Mouse (Mus musculus) forebrain, postnatal 0 days (tissue): Measurements from ENCODE around the gene Zfp85. TPM values are rescaled to one million over a fixed set of nuclear protein-coding genes. Genes with fewer than 3 reads are reported as not detected.
A peak's percentile ranks its signal among the peaks of the same experiment; 100 is the strongest.
"Not testable (repeated sequence)": the region's sequence is repeated elsewhere in the genome, so short reads cannot be mapped to it uniquely, and the experiment has no call there.

ENCODE experiments used
- ATAC-seq: fragments of 200-750 bp; cut with Nextera tagmentation; 2 replicates; pipeline ENCODE4 v1.8.0; 2017; ENCODE audit warnings: mild to moderate bottlenecking, moderate library complexity
- DNase-seq: peaks from one replicate; pipeline ENCODE4 v3.0.0-alpha.2; 2015
- H3K27ac ChIP-seq: fragments of 300-500 bp; sonication (generic); 2 replicates; pipeline ENCODE4 v1.5.1; 2014; ENCODE audit warnings: low read depth, mild to moderate bottlenecking, antibody characterized with exemption, low read length, moderate library complexity, mixed read lengths
- H3K27me3 ChIP-seq: fragments of 300-500 bp; sonication (generic); 2 replicates; pipeline ENCODE4 v1.6.1; 2014; ENCODE audit warnings: mild to moderate bottlenecking, low read length, mixed read lengths; ENCODE audit not compliant: insufficient read depth
- H3K36me3 ChIP-seq: fragments of 300-500 bp; sonication (generic); 2 replicates; pipeline ENCODE4 v1.6.1; 2014; ENCODE audit warnings: mild to moderate bottlenecking, moderate library complexity; ENCODE audit not compliant: insufficient read depth
- H3K4me1 ChIP-seq: fragments of 300-500 bp; sonication (generic); 2 replicates; pipeline ENCODE4 v1.6.1; 2014; ENCODE audit warnings: antibody characterized with exemption; ENCODE audit not compliant: insufficient read depth
- H3K4me2 ChIP-seq: fragments of 300-500 bp; sonication (generic); 2 replicates; pipeline ENCODE4 v1.6.1; 2014; ENCODE audit warnings: low read depth, mild to moderate bottlenecking, moderate library complexity
- H3K4me3 ChIP-seq: fragments of 300-500 bp; sonication (generic); 2 replicates; pipeline ENCODE4 v1.5.1; 2014; ENCODE audit warnings: low read depth, low read length, mixed read lengths
- H3K9ac ChIP-seq: fragments of 300-500 bp; sonication (generic); 2 replicates; pipeline ENCODE4 v1.6.1; 2014; ENCODE audit warnings: mild to moderate bottlenecking
- H3K9me3 ChIP-seq: fragments of 300-500 bp; sonication (generic); 2 replicates; pipeline ENCODE4 v1.6.1; 2016; ENCODE audit warnings: low read length
- CTCF ChIP-seq: sonication (generic); IDR thresholded peaks from 2 replicates; pipeline ENCODE4 v1.5.1; 2016; ENCODE audit warnings: antibody characterized with exemption, control low read depth, low read depth
- WGBS: fragments of 180-500 bp; shearing (Covaris S2); extraction: QIAGEN DNeasy Blood & Tissue Kit; methylation state at CpG from one replicate; pipeline ENCODE4 v1.1.7; 2014; 5-methylcytosine and 5-hydroxymethylcytosine counted together
- polyA plus RNA-seq: library from polyadenylated mRNA; unstranded; fragments of >200 nt; fragmentation: Nextera tagmentation; extraction: Ambion mirVana; gene quantifications from 2 replicates; pipeline ENCODE4 v1.2.1, GENCODE M21; 2015
- total RNA-seq: library from RNA; depleted of rRNA; stranded (reverse); fragments of >200 nt; gene quantifications from 2 replicates; pipeline ENCODE4 v1.2.3, GENCODE M21; 2014

Gene Zfp85
- total and polyA plus RNA-seq, 2 experiments from 2014 or later, result 3.8 to 11.5 TPM

DNA sequence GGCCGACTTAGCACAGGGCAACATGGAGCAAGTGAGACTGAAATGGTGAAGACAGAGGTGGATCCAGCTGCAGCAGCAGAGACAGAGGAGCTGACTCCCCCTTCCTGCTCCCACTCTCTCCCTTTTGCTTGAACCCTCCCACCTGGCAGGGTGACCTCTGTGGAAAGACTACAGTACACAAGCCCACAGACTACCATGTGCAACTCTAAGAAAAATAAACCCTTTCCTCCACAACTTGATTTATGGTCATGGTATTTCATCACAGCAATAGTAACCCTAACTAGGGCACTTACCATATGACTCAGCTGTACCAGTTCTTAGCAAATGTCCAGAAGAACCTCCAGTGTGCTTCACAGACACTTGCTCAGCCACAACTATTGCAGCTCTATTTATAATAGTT is 4.9 kb upstream of the Zfp85 start:
- Histone ChIP-seq H3K27me3 (no peaks in the 10 kb centered on the region), H3K9me3 (no peaks in the 10 kb centered on the region), H3K27ac (no peak overlapping the region), H3K4me2 (no peak overlapping the region), H3K4me1 (no peaks in the 10 kb centered on the region), H3K36me3 (no peaks in the 10 kb centered on the region), H3K4me3 (no peak overlapping the region), H3K9ac (no peak overlapping the region)
- DNase-seq, result no peak
- no peak for ATAC-seq
- WGBS, result 81% methylated on average over 1 of the region's 1 CpGs
- no peak for TF ChIP-seq CTCF

DNA sequence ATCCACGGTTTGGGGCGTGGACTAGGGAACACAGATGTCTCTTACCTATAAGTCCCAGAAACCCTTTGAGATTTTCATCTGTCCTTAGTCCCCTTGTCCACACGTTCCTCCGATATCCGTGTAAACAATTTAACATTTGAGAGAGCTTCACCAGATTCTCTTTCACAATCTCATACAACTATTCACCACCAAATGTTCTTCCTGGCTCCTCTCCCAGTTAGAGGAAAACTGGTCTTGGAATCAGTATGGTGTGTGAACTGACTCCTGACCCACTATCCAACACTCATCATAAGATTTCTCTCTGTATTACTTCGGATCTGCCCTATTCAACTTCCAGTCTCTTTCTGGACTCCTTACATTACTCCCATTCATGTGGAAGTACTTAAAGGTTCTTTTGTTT is 733 bp upstream of the Zfp85 start:
- WGBS, result 66% methylated on average over 6 of the region's 6 CpGs
- Histone ChIP-seq H3K27ac (no peak overlapping the region), H3K9me3 (no peaks in the 10 kb centered on the region), H3K27me3 (no peaks in the 10 kb centered on the region), H3K4me1 (peaks cover 3% of the 10 kb centered on the region; the same call in 1 of the 2 replicates), H3K36me3 (peaks cover 6% of the 10 kb centered on the region; the same call in 1 of the 2 replicates), H3K4me2 (peak overlapping the region; percentile 59), H3K4me3 (0 out of 2 replicates have a peak overlapping the region, but pooled peaks have one; percentile 78), H3K9ac (no peak overlapping the region)
- DNase-seq, result peak; percentile 0
- no peak for ATAC-seq
- no peak for TF ChIP-seq CTCF

DNA sequence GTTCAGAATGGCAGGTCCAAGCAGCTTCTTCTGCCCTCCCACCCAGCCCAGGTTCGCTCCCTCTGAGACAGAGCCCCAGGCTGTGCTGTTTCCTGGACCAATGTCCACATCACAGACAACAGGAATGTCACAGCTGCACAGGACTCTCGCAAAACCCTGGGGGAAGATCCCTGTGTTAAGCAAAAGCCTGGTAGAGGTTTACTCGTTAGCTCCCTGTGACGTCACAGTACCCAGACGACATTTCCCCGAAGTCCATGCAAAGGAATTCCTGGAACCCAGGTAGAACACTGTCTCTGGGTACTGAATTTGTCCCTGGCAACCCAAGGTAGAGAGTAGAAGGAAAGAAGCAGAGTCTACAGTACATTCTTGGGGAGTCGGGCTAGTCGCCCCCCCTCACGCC is 11.1 kb downstream of the Zfp85 start:
- Histone ChIP-seq H3K4me1 (no peaks in the 10 kb centered on the region), H3K4me2 (no peak overlapping the region), H3K27me3 (no peaks in the 10 kb centered on the region), H3K27ac (no peak overlapping the region), H3K4me3 (no peak overlapping the region), H3K9ac (no peak overlapping the region), H3K9me3 (no peaks in the 10 kb centered on the region), H3K36me3 (peaks cover 10% of the 10 kb centered on the region)
- TF ChIP-seq CTCF, result no peak
- DNase-seq, result no peak
- ATAC-seq, result no peak
- WGBS, result 92% methylated on average over 9 of the region's 9 CpGs

DNA sequence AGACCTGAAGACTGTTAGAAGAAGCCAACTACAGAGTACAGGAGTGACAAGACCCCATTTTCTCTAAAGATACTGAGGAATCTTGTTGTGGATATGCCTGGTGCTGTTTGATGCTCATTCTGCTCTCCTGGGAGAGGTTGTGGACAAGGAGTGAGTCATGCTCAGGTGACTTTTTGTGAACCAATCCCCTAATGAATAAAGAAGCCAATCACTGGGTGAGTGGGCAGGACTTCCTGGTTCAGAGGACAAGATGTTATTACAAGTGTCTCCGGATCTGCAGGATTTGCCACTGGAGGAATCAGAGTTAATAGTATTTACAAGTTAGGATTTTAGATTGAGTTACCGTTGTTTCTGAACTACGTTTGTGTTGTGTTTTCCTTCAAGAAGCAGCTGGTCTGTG is 12.1 kb downstream of the Zfp85 start:
- ATAC-seq (no peak), DNase-seq (no peak)
- H3K4me1 ChIP-seq, result no peaks in the 10 kb centered on the region
- H3K4me3 ChIP-seq, result no peak overlapping the region
- no peaks in the 10 kb centered on the region for H3K27me3 ChIP-seq
- no peak overlapping the region for H3K4me2 ChIP-seq
- H3K27ac ChIP-seq, result no peak overlapping the region
- TF ChIP-seq CTCF, result no peak
- WGBS, result 88% methylated on average over 3 of the region's 3 CpGs
- no peaks in the 10 kb centered on the region for H3K9me3 ChIP-seq
- H3K9ac ChIP-seq, result no peak overlapping the region
- H3K36me3 ChIP-seq, result peaks cover 2% of the 10 kb centered on the region; the same call in 1 of the 2 replicates

DNA sequence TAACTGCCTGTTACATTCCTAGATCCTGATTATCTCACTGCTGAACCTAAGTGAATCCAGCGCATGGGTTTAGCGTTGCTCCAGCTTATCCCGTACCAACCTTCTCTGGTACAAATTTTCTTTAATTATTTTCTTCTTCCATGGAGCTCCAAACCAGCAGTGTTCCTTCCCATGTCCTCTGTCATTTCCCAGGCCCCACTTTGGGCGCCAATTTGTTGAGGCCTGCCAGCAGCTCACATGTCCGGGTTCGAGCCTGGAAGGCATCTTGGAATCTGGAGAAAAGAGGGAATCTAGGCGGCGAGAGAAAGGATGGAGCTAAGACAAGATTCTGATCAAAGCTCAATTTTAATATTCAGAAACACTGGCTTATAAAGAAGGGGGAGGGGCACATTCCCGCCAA is 20.6 kb downstream of the Zfp85 start:
- H3K4me3 ChIP-seq, H3K9me3 ChIP-seq, H3K27ac ChIP-seq, ATAC-seq, H3K4me1 ChIP-seq, H3K36me3 ChIP-seq, DNase-seq, H3K9ac ChIP-seq, H3K27me3 ChIP-seq, H3K4me2 ChIP-seq: not testable (repeated sequence)
- WGBS, result 95% methylated on average over 9 of the region's 9 CpGs

DNA sequence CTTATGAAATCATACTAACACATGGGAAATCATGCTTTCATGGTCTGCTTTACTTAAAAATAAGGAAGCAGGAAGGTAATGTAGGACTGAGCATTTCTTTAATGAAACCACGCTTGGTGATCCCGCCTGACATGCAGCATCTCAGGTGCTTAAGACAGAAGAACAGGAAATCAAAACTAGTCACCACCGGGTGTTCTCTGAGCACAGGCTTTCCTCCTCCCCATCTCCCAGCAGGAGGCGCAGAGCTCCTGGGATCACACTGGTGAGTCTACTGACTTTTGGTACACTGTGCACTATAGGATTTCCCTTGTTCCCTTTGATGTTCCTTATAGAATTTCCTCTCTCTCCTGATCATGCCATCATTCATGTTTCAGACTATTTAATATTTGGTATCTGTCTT is 25.6 kb downstream of the Zfp85 start:
- H3K4me1 ChIP-seq, H3K36me3 ChIP-seq, H3K9me3 ChIP-seq, H3K27me3 ChIP-seq, H3K27ac ChIP-seq: not testable (repeated sequence)
- DNase-seq (peak; percentile 52), ATAC-seq (peak; percentile 84)
- peak; percentile 59 for TF ChIP-seq CTCF
- Histone ChIP-seq H3K4me2 (peak overlapping the region; percentile 79), H3K4me3 (peak overlapping the region; percentile 63), H3K9ac (peak overlapping the region; percentile 57)
- WGBS, result 38% methylated on average over 4 of the region's 4 CpGs

DNA sequence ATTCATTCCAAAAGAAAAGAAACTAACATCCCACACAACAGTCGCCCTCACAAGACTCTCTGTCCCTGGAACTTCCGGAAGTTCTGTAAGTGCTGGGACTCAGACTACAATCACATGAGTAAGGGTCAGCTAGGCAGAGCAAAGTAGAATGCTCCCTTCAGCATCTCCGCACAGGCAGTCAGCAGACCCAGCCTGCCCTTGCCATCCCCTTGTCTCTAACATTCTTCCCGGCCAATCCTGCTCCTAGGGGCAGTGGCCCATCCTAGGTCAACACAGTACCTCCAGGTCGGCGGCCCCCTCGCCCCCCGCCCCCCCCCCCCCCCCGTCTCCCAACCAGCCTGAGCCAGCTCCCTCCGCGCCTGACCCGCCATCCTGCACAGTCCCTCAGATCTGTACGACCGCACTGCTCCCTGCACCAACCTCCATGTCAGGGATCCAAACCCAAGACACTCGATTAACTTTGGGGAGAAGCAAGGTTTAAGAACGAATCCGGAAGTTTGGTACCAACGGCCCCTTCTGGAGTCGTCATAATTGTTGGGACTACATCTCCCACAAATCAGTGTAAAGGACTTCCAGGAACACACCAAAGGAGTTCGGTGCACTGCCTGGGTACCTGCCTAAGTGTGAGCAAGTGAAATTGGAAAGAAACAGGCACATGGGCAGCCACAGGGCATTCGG is 26.2 kb downstream of the Zfp85 start, which contains the start of gene Zfp65:
Gene Zfp65, minus strand, starts transcription at position 533 of the 678 bp plus-strand sequence.
- peak within 1 kb of the TSS; percentile 79 for H3K4me2 ChIP-seq
- no peaks in the 10 kb centered on the region for H3K9me3 ChIP-seq
- TF ChIP-seq CTCF, result no peak
- 2% methylated on average over 13 of the region's 21 CpGs for WGBS
- ATAC-seq, result peak; percentile 91
- H3K27ac ChIP-seq, result no peak within 1 kb of the TSS
- peaks cover 8% of the 10 kb centered on the region for H3K4me1 ChIP-seq
- H3K9ac ChIP-seq, result peak within 1 kb of the TSS; percentile 57
- no peaks in the 10 kb centered on the region for H3K27me3 ChIP-seq
- H3K4me3 ChIP-seq, result peak within 1 kb of the TSS; percentile 63
- DNase-seq, result peak; percentile 77
- H3K36me3 ChIP-seq, result no peaks in the 10 kb centered on the region
